Mouse (Mus musculus): Measurements from ENCODE around the gene Ankib1. TPM values are rescaled to one million over a fixed set of nuclear protein-coding genes. Genes with fewer than 3 reads are reported as not detected.
"Not testable (repeated sequence)": the region's sequence is repeated elsewhere in the genome, so short reads cannot be mapped to it uniquely, and the experiment has no call there.

Gene Ankib1
- 10 to 100 TPM; 22.6 to 27.3 TPM for total RNA-seq (2021)
- long read RNA-seq, experiment 1, partial matches to known transcripts = 2 of 11 reads
- long read RNA-seq, experiment 1, other reads (novel, unspliced or antisense) = 5 of 11 reads
- long read RNA-seq, experiment 2, partial matches to known transcripts = 0 of 4 reads
- long read RNA-seq, experiment 2, other reads (novel, unspliced or antisense) = 4 of 4 reads

DNA sequence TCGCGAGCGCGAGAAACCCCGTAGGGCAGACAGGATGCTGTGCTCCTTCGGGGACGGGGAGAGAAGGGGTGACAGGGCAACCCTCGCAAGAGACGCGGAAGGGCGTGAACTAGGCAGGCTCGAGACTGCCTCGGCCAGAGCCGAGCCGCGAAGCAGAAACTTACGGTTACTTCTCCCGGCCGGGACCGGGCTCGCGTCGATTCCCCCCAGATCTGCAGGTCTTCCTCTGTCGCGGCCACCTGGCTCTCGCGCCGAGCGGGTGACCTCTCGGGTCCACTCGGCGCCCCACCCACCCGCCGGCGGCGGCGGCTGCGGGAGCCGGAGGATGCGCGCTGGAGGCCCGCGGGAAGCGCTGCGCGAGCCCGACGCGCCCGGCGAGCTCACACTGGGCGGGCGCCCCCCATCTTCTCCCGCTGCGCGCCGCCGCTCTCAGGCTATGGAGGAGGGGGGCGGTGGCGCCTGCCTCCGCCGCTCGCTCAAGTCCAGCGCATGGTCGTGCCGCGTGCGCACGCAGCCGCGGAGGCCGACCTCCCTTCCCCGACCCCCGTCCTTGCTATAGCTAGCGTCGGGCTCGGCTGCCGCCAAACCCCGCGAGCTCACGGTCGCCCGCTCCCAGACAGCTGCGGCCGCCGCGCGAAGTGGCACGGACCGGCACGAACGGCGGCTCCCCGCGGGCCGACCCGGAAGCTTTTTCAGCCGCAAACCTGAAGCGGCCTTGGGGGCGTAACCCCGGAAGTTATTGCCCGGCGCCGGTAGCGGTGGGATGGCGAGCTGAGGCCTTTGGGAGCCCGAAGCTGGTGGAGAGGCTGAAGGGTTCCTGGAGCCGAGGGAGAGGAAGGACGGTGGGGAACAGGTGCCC lies at the start of gene Ankib1, which contains the start of gene Krit1:
TSS of gene Ankib1 (minus strand) at position 493 of the 859 bp plus-strand sequence.
TSS of gene Krit1 (plus strand) at position 752 of the 859 bp plus-strand sequence.
- DNase-seq = peak; percentile 93

GRCm38 (mm10) chr5:3845026-3845425 lies 42.3 kb upstream of the Ankib1 start, which contains the start of gene Lrrd1:
TSS of gene Lrrd1 (plus strand) at chr5:3845173.
- DNase-seq = no peak

DNA sequence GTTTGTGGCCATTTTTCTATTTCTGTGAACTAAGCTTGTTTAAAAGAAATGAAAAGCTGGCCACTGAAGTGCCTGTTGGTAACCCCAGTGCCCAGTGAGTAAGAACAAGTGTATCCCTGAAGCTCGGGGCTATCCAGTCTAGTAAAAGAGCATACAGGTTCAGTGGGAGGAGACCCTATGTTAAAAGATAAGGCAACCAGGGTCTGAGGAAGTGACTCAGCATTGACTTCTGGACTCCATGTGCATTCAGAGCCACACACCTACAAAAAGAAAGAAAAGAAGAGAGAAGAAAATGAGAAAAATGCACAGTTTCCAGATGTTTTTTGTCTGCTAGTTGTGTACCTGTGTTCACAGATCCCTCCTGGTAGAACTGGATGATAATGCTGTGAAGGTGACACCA lies 31.4 kb upstream of the Ankib1 start:
- no peak for DNase-seq

- no peak for DNase-seq
Measured at GRCm38 (mm10) chr5:3808472-3808871, 5.7 kb upstream of the Ankib1 start.

DNA sequence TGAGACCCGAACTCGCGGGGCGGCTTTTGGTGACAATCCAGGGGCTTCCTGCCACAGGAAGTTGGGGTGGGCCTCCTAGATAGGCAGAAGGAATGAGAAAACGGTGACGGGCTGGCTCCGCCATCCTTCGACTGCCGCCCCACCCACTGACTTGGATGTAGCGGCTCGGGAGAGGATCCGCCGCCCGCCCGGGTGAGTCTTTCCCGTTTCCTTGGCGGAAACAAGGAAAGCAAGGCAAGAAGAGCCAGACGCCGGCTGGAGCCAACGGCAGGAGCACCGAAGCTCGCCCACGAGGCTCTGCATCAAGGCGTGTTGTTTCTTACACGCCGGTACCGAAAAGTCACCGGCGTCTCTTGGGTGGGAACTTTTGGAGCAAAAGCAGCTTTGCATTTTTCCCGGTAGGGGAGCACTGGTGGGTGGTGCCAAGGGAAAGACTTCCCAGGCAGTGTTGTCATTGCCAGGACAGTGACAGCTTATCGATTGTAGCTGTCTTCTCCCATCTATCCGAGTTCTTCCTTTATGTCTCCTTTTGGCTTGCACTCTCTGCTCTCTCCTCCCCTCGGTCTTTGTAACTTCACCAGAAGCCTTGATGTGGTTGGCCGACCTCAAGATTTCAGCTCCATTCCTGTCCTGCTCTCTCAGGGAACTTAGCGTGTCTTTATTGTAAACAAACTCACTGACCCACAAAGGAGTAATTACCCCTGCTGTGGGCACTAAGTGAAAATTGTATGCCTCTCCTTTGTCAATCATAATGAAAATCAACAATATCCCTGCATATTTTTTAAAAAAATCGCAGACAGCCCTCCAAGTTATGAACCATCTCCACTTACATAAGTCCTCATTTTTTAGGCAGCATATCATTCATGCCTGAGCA lies 804 bp upstream of the Ankib1 start:
- no peak for DNase-seq

DNA sequence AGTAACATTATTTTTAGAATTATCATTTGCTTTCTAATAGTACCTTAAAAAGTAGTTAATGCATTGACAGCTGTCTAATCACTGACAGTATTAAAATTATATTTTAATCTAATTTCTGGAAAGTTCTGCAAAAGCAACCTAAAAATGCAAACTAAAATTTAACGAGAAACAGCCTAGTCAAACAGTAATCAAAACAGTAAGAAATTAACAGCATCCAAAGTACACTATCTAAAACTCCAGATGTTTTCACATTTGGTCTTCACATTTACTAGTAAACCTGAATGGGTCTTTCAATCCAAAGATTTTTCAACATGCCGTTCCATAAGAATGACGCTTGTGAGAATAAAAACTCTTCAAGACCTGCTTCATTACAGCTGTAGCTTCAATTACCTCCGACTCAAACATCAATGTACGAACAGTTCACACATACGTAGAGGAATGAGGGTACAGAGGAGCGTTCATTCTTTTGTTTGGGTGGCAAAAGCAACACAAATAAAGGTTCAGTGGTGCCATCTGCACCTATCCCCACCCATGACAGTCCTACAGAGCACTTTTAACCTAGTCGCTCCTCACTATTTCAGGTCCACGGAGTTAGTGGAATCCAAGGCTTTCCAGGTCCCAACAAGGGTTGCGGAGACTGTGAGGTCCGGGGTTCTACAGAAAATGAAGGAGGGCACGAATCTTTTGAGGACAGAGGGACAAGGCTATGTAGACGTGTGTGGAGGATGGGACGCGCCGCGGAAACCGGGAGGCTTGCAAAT lies 873 bp downstream of the Ankib1 start:
- DNase-seq = no peak

DNA sequence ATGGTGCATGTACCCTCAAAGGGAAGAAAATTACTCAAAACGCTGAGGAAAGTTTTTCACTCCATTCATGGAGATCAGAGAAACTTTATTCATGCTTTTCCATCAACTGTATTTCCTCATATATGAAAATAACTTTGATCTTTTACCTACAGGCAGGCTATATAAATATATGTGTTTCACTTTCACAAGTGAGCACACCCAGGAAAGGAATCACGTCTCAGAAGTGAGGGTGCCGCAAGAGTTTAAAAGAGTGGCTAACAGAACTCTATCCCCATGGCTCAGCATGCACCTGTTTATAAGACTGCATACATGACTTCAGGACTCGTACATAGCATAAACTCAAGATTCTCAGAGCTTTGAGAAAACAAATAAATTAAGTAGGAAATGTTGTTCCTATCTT lies 1.8 kb downstream of the Ankib1 start:
- DNase-seq = no peak

DNA sequence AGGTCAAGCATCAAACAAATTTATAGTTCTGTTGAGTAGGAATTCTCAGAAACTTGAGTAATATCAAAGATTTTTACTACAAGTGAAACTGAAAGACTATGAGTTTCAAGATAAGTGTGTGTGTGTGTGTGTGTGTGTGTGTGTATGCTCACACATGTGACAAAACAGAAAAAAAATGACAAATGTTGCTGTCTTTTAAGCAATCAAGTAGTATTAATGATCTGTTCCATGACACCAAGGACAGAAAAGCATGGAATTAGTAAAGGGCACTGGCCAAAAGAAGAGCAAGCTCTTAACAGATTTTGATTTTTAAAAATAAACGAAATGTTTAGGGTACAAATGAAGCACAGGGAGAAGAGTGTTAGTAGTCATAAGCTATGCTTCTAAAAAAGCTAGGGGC lies 2.7 kb downstream of the Ankib1 start:
- no peak for DNase-seq

DNA sequence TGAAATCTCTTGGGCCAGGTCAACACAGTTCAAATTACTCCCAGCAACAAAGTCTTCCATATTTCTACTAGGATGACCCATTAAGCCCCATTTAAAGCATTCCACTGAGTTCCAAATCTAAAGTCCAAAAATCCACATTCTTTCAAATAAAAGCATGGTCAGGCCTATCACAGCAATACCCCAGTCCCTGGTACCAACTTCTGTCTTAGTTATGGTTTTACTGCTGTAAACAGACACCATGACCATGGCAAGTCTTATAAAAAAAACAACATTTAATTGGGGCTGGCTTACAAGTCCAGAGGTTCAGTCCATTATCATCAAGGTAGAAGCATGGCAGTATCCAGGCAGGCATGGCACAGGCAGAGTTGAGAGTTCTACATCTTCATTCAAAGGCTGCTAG lies 4.1 kb downstream of the Ankib1 start:
- DNase-seq = not testable (repeated sequence)

DNA sequence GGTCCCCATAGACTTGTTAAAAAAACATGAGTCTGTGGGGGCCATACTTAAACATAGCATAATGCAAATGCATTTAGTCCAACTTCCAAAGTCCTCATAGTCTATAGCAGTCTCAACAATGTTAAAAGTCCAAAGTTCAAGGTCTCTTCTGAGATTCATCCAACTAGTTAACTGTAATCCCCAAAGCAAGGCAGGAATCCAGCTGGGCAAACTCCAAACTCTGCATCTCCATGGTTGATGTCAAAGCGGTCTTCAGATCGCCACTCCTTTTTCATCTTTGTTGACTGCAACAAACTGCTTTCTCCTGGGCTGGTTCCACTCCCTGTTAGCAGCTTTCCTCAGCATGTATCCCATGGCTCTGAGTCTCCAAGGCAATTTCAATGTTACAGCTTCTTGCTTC lies 5.6 kb downstream of the Ankib1 start:
- not testable (repeated sequence) for DNase-seq

DNA sequence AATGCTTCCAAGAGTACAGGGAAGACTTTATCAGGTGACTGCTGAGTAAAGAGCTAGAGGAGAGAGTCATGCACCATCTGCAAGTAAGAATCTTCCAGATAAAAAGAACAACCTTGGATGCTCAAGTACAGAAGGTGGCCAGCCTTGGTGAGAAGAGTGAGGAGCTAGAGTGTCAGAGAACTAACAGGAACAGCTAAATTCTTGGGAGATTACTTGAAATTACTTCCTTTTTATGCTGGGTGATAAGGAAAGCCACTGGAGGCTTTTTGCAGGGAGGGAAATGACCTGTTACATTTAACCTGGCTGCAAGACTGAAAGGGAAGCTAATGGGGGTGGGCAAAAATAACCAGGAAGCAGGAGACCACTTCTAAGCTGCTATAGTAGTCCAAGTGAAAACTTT lies 11.7 kb downstream of the Ankib1 start:
- DNase-seq = no peak

DNA sequence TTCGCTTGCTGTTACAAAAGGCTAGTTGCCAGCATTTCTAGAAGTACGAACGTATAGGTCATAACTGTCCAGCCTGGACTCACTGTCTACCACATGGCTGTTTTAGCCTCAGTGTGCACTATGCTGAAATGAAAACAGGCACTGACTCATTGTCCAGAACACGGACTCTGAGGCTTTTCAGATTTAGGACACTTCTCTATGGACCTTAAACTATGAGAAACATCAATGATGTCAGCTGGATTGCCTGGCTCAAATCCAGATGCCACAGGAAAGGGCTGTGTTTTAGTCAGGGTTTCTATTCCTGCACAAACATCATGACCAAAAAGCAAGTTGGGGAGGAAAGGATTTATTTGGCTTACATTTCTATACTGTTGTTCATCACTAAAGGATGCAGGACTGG lies 15.2 kb downstream of the Ankib1 start:
- peak; percentile 24 to 32 for DNase-seq

DNA sequence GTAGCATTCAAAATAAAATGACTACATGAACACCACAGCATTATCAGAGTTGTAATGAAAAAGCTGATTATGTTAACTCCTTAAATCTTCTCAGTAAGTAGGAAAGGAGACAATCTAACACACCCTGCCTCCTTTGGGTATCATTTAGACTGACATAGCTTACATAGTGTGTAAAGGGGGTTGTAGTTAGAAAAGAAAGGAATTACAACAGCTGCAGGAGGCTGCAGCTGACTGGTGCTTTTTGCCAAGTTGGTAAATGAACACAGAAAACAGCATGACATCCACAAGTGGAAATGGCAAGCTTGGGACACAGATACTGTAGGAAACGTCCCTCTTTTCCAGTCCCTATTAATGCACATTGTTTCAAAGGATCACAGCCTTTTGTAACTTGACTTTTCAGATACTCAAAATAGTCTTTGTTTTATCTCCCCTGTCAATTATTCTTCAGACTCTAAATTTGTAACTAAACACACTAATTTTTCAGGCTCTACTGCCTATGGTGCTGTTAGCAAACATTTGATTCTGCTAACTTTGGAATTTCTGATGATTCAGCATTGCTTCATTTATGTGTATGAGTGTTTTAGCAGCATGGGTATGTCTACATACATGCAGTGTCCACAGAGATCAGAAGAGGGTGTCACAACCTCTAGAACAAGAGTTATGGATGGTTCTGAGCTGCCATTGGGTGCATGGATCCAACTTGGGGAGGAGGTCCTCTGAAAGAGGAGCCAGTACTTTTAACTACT lies 17.8 kb downstream of the Ankib1 start:
- DNase-seq = no peak

DNA sequence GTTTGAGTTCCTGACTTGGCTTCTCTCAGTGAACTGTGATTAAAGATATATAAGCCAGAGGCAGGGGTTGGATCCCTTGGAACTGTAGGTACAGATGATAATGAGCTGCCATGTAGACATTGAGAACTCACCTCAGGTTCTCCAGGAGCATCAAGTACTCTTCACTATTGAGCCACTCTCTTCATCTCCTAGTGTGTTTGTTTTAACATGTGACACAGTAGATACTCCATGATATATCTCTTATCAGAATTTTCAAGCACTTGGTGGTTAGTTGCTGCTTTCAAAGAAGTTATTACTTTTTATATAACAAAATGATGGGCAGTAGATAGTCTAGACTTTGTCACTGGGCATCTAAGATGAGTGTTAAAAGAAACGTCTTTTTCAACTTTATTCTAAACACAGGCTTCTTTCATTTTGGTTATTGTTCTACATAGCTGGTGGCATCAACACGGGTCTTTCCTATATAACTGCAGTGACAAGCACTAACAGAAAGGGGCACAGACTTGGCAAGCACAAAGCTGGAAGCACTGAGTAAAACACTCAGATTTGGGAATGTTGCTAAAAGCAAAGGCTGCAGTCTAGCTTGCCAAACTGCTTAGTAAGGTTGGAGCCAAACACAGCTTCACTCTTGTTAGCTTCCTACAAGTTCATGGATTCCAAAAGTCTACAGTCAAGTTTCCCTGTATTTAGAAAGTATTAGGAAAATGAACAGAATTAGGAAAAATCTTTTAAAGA lies 18.6 kb downstream of the Ankib1 start:
- no peak for DNase-seq

DNA sequence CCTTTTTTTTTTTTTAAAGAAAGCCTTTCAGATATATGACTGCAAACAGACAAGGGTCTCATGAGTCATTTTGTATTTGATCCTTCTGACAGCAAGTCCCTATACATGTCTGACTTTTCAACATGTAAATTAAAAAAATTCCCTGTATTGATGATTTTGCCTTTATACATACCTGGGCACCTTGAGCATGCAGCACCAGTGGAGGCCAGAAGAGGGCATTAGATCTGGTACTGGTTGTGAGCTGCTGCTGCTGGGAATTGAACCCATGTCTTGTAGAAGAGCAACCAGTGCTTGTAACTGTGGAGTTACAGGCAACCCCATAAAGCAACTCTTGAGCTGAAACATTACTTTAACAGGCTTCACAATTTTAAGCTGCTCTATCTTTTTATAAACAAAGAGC lies 20.1 kb downstream of the Ankib1 start:
- no peak for DNase-seq

GRCm38 (mm10) chr5:3772017-3772416 lies 30.7 kb downstream of the Ankib1 start:
- DNase-seq = no peak

- no peak for DNase-seq
Measured at GRCm38 (mm10) chr5:3771512-3771911, 31.2 kb downstream of the Ankib1 start.

GRCm38 (mm10) chr5:3750536-3750935 lies 52.2 kb downstream of the Ankib1 start:
- peak; percentile 23 to 38 for DNase-seq

DNA sequence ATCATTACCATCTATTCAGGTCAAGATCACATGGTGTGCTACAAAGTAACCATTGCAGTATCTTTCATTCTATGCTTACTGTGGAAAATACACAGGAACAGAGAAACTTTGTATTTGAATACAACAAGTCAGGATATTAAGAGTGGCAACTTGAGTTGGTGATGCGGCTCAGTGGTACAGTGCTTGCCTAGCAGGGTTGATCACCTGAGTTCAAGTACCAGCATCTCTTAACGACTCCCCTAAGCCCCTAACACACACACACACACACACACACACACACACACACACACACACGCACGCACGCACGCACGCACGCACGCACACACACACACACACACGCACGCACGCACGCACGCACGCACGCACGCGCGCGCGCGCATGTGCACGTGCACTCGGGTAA lies 69.9 kb downstream of the Ankib1 start:
- peak in 1 of 2 experiments; percentile 24 for DNase-seq

- DNase-seq = no peak
Measured at GRCm38 (mm10) chr5:3728820-3729219, 73.9 kb downstream of the Ankib1 start.

Measured in heart, adult 18-20 months (tissue).